Mouse (Mus musculus): Measurements from ENCODE around the gene Cgref1. TPM values are rescaled to one million over a fixed set of nuclear protein-coding genes. Genes with fewer than 3 reads are reported as not detected.
A peak's percentile ranks its signal among the peaks of the same experiment; 100 is the strongest.

Gene Cgref1
- polyA plus RNA-seq, 1 experiment from 2014 or later: 8.5 TPM

- no peak overlapping the region for H3K9ac ChIP-seq (ENCODE audit: low read length)
- no peak overlapping the region for H3K27ac ChIP-seq (ENCODE audit: low read depth, low read length)
- no peak for ATAC-seq (ENCODE audit: low FRiP score)
- WGBS: 93% methylated on average over 6 of the region's 6 CpGs
- H3K4me1 ChIP-seq (ENCODE audit: control insufficient read depth, insufficient read depth, low read length): peaks cover 23% of the 10 kb centered on the region
- no peaks in the 10 kb centered on the region for H3K27me3 ChIP-seq (ENCODE audit: control insufficient read depth, insufficient read depth, low read length)
- no peaks in the 10 kb centered on the region for H3K9me3 ChIP-seq (ENCODE audit: control insufficient read depth, low read length)
- no peak for DNase-seq (ENCODE audit: low spot score, missing footprints)
- H3K36me3 ChIP-seq (ENCODE audit: control insufficient read depth, insufficient read depth, low read length): peaks cover 19% of the 10 kb centered on the region
- H3K4me2 ChIP-seq: no peak overlapping the region
- H3K4me3 ChIP-seq (ENCODE audit: low read depth, low read length): no peak overlapping the region
Measured at GRCm38 (mm10) chr5:30954065-30954464, 8.7 kb upstream of the Cgref1 start.

- no peak overlapping the region for H3K4me3 ChIP-seq (ENCODE audit: low read depth, low read length)
- no peak overlapping the region for H3K9ac ChIP-seq (ENCODE audit: low read length)
- no peak overlapping the region for H3K4me2 ChIP-seq
- H3K27me3 ChIP-seq (ENCODE audit: control insufficient read depth, insufficient read depth, low read length): no peaks in the 10 kb centered on the region
- peaks cover 10% of the 10 kb centered on the region; the same call in 1 of the 2 replicates for H3K36me3 ChIP-seq (ENCODE audit: control insufficient read depth, insufficient read depth, low read length)
- peaks cover 8% of the 10 kb centered on the region for H3K4me1 ChIP-seq (ENCODE audit: control insufficient read depth, insufficient read depth, low read length)
- H3K9me3 ChIP-seq (ENCODE audit: control insufficient read depth, low read length): no peaks in the 10 kb centered on the region
- ATAC-seq (ENCODE audit: low FRiP score) (no peak), DNase-seq (ENCODE audit: low spot score, missing footprints) (no peak)
- 85% methylated on average over 5 of the region's 5 CpGs for WGBS
- no peak overlapping the region for H3K27ac ChIP-seq (ENCODE audit: low read depth, low read length)
Measured at GRCm38 (mm10) chr5:30952551-30952950, 7.2 kb upstream of the Cgref1 start.

- no peaks in the 10 kb centered on the region for H3K9me3 ChIP-seq (ENCODE audit: control insufficient read depth, low read length)
- H3K27ac ChIP-seq (ENCODE audit: low read depth, low read length): no peak overlapping the region
- H3K4me2 ChIP-seq: no peak overlapping the region
- H3K4me1 ChIP-seq (ENCODE audit: control insufficient read depth, insufficient read depth, low read length): peaks cover 8% of the 10 kb centered on the region
- no peaks in the 10 kb centered on the region for H3K27me3 ChIP-seq (ENCODE audit: control insufficient read depth, insufficient read depth, low read length)
- H3K4me3 ChIP-seq (ENCODE audit: low read depth, low read length): no peak overlapping the region
- H3K9ac ChIP-seq (ENCODE audit: low read length): no peak overlapping the region
- WGBS: 86% methylated on average over 6 of the region's 6 CpGs
- ATAC-seq (ENCODE audit: low FRiP score) (no peak), DNase-seq (ENCODE audit: low spot score, missing footprints) (no peak)
- peaks cover 10% of the 10 kb centered on the region; the same call in 1 of the 2 replicates for H3K36me3 ChIP-seq (ENCODE audit: control insufficient read depth, insufficient read depth, low read length)
Measured at GRCm38 (mm10) chr5:30951706-30952105, 6.3 kb upstream of the Cgref1 start.

- H3K4me3 ChIP-seq (ENCODE audit: low read depth, low read length): no peak overlapping the region
- peaks cover 10% of the 10 kb centered on the region; the same call in 1 of the 2 replicates for H3K36me3 ChIP-seq (ENCODE audit: control insufficient read depth, insufficient read depth, low read length)
- H3K4me1 ChIP-seq (ENCODE audit: control insufficient read depth, insufficient read depth, low read length): peaks cover 8% of the 10 kb centered on the region
- H3K4me2 ChIP-seq: no peak overlapping the region
- DNase-seq (ENCODE audit: low spot score, missing footprints) (no peak), ATAC-seq (ENCODE audit: low FRiP score) (no peak)
- 91% methylated on average over 2 of the region's 2 CpGs for WGBS
- H3K9me3 ChIP-seq (ENCODE audit: control insufficient read depth, low read length): no peaks in the 10 kb centered on the region
- H3K9ac ChIP-seq (ENCODE audit: low read length): no peak overlapping the region
- H3K27ac ChIP-seq (ENCODE audit: low read depth, low read length): no peak overlapping the region
- H3K27me3 ChIP-seq (ENCODE audit: control insufficient read depth, insufficient read depth, low read length): 0 out of 2 replicates have a peak, but pooled peaks cover 2% of the 10 kb centered on the region
Measured at GRCm38 (mm10) chr5:30950922-30951321, 5.5 kb upstream of the Cgref1 start.

- H3K27ac ChIP-seq (ENCODE audit: low read depth, low read length): no peak overlapping the region
- 0 out of 2 replicates have a peak, but pooled peaks cover 2% of the 10 kb centered on the region for H3K27me3 ChIP-seq (ENCODE audit: control insufficient read depth, insufficient read depth, low read length)
- peak overlapping the region; percentile 57 for H3K4me3 ChIP-seq (ENCODE audit: low read depth, low read length)
- H3K9me3 ChIP-seq (ENCODE audit: control insufficient read depth, low read length): no peaks in the 10 kb centered on the region
- WGBS: 74% methylated on average over 4 of the region's 4 CpGs
- peak overlapping the region; percentile 66; the same call in 1 of the 2 replicates for H3K9ac ChIP-seq (ENCODE audit: low read length)
- H3K4me2 ChIP-seq: peak overlapping the region; percentile 83
- ATAC-seq (ENCODE audit: low FRiP score): no peak
- peaks cover 10% of the 10 kb centered on the region; the same call in 1 of the 2 replicates for H3K36me3 ChIP-seq (ENCODE audit: control insufficient read depth, insufficient read depth, low read length)
- no peak for DNase-seq (ENCODE audit: low spot score, missing footprints)
- H3K4me1 ChIP-seq (ENCODE audit: control insufficient read depth, insufficient read depth, low read length): peaks cover 10% of the 10 kb centered on the region
Measured at GRCm38 (mm10) chr5:30950451-30950850, 5.1 kb upstream of the Cgref1 start.

- Histone ChIP-seq H3K27ac (ENCODE audit: low read depth, low read length) (peak overlapping the region; percentile 48; the same call in 1 of the 2 replicates), H3K9ac (ENCODE audit: low read length) (peak overlapping the region; percentile 66), H3K4me1 (ENCODE audit: control insufficient read depth, insufficient read depth, low read length) (peaks cover 14% of the 10 kb centered on the region), H3K4me2 (peak overlapping the region; percentile 83), H3K4me3 (ENCODE audit: low read depth, low read length) (peak overlapping the region; percentile 57), H3K36me3 (ENCODE audit: control insufficient read depth, insufficient read depth, low read length) (peaks cover 5% of the 10 kb centered on the region; the same call in 1 of the 2 replicates), H3K9me3 (ENCODE audit: control insufficient read depth, low read length) (no peaks in the 10 kb centered on the region), H3K27me3 (ENCODE audit: control insufficient read depth, insufficient read depth, low read length) (peaks cover 7% of the 10 kb centered on the region)
- ATAC-seq (ENCODE audit: low FRiP score) (peak; percentile 93), DNase-seq (ENCODE audit: low spot score, missing footprints) (peak; percentile 98)
- WGBS: under 1% methylated on average over 31 of the region's 31 CpGs
Measured at GRCm38 (mm10) chr5:30949654-30950326, 4.4 kb upstream of the Cgref1 start.

GRCm38 (mm10) chr5:30948620-30949019 is 3.2 kb upstream of the Cgref1 start:
- Histone ChIP-seq H3K9me3 (ENCODE audit: control insufficient read depth, low read length) (no peaks in the 10 kb centered on the region), H3K9ac (ENCODE audit: low read length) (no peak overlapping the region), H3K27me3 (ENCODE audit: control insufficient read depth, insufficient read depth, low read length) (peaks cover 8% of the 10 kb centered on the region), H3K27ac (ENCODE audit: low read depth, low read length) (no peak overlapping the region), H3K36me3 (ENCODE audit: control insufficient read depth, insufficient read depth, low read length) (no peaks in the 10 kb centered on the region; the same call in 1 of the 2 replicates), H3K4me3 (ENCODE audit: low read depth, low read length) (no peak overlapping the region), H3K4me1 (ENCODE audit: control insufficient read depth, insufficient read depth, low read length) (peaks cover 14% of the 10 kb centered on the region), H3K4me2 (no peak overlapping the region)
- DNase-seq (ENCODE audit: low spot score, missing footprints) (no peak), ATAC-seq (ENCODE audit: low FRiP score) (no peak)
- 75% methylated on average over 5 of the region's 5 CpGs for WGBS

- no peak overlapping the region for H3K4me3 ChIP-seq (ENCODE audit: low read depth, low read length)
- no peak overlapping the region for H3K27ac ChIP-seq (ENCODE audit: low read depth, low read length)
- peaks cover 8% of the 10 kb centered on the region for H3K27me3 ChIP-seq (ENCODE audit: control insufficient read depth, insufficient read depth, low read length)
- 88% methylated on average over 6 of the region's 6 CpGs for WGBS
- 0 out of 2 replicates have a peak overlapping the region, but pooled peaks have one; percentile 12 for H3K9ac ChIP-seq (ENCODE audit: low read length)
- DNase-seq (ENCODE audit: low spot score, missing footprints): no peak
- ATAC-seq (ENCODE audit: low FRiP score): no peak
- no peaks in the 10 kb centered on the region for H3K36me3 ChIP-seq (ENCODE audit: control insufficient read depth, insufficient read depth, low read length)
- H3K4me1 ChIP-seq (ENCODE audit: control insufficient read depth, insufficient read depth, low read length): peaks cover 6% of the 10 kb centered on the region
- H3K4me2 ChIP-seq: no peak overlapping the region; the same call in 1 of the 2 replicates
- no peaks in the 10 kb centered on the region for H3K9me3 ChIP-seq (ENCODE audit: control insufficient read depth, low read length)
Measured at GRCm38 (mm10) chr5:30944344-30944743, 1.0 kb downstream of the Cgref1 start.

GRCm38 (mm10) chr5:30943004-30943403 is 2.4 kb downstream of the Cgref1 start:
- no peak overlapping the region for H3K27ac ChIP-seq (ENCODE audit: low read depth, low read length)
- no peak overlapping the region for H3K4me3 ChIP-seq (ENCODE audit: low read depth, low read length)
- H3K9me3 ChIP-seq (ENCODE audit: control insufficient read depth, low read length): no peaks in the 10 kb centered on the region
- H3K36me3 ChIP-seq (ENCODE audit: control insufficient read depth, insufficient read depth, low read length): no peaks in the 10 kb centered on the region
- 100% methylated on average over 2 of the region's 2 CpGs for WGBS
- ATAC-seq (ENCODE audit: low FRiP score) (no peak), DNase-seq (ENCODE audit: low spot score, missing footprints) (no peak)
- H3K4me2 ChIP-seq: no peak overlapping the region
- H3K27me3 ChIP-seq (ENCODE audit: control insufficient read depth, insufficient read depth, low read length): peaks cover 8% of the 10 kb centered on the region
- H3K9ac ChIP-seq (ENCODE audit: low read length): no peak overlapping the region
- peaks cover 6% of the 10 kb centered on the region; the same call in 1 of the 2 replicates for H3K4me1 ChIP-seq (ENCODE audit: control insufficient read depth, insufficient read depth, low read length)

Measured in midbrain, embryonic 11.5 days (tissue).